Mouse (Mus musculus): ENCODE measurements around the gene Hdac5. TPM values are rescaled to one million over a fixed set of nuclear protein-coding genes. Genes with fewer than 3 reads are reported as not detected.
A peak's percentile ranks its signal among the peaks of the same experiment; 100 is the strongest.

Hdac5 gene
- 86.7 and 96.4 TPM in 2 replicates for polyA plus RNA-seq (2015; fragmentation: Nextera tagmentation; extraction: Ambion mirVana)

- no peaks in the 10 kb centered on the region for H3K27me3 ChIP-seq (ENCODE audit: control insufficient read depth, insufficient read depth, low read length)
- peak; percentile 92 for ATAC-seq (replicated peaks; ENCODE audit: extremely low read depth, insufficient read depth, low FRiP score)
- H3K4me2 ChIP-seq (ENCODE audit: low read depth, low read length), result peak within 1 kb of the TSS; percentile 81
- no peaks in the 10 kb centered on the region for H3K36me3 ChIP-seq (ENCODE audit: control insufficient read depth, insufficient read depth)
- H3K4me3 ChIP-seq (ENCODE audit: low read length), result peak within 1 kb of the TSS; percentile 70
- no peaks in the 10 kb centered on the region for H3K9me3 ChIP-seq (replicated peaks; ENCODE audit: control insufficient read depth, low read length)
- WGBS, result under 1% methylated on average over 49 of the region's 49 CpGs
- peaks cover 37% of the 10 kb centered on the region for H3K4me1 ChIP-seq (ENCODE audit: control insufficient read depth, insufficient read depth, low read length)
- H3K27ac ChIP-seq (ENCODE audit: low read length), result peak within 1 kb of the TSS; percentile 75
- peak within 1 kb of the TSS; percentile 87 for H3K9ac ChIP-seq (ENCODE audit: low read length)
These were observed at the start of gene Hdac5 for GRCm38 (mm10) chr11:102230006-102230741. Hdac5 (minus strand) TSS chr11:102230166.

- Histone ChIP-seq H3K4me3 (ENCODE audit: low read length) (no peak overlapping the region), H3K27me3 (ENCODE audit: control insufficient read depth, insufficient read depth, low read length) (0 out of 2 replicates have a peak, but pooled peaks cover 4% of the 10 kb centered on the region), H3K9me3 (replicated peaks; ENCODE audit: control insufficient read depth, low read length) (no peaks in the 10 kb centered on the region), H3K36me3 (ENCODE audit: control insufficient read depth, insufficient read depth) (no peaks in the 10 kb centered on the region), H3K9ac (ENCODE audit: low read length) (no peak overlapping the region), H3K4me1 (ENCODE audit: control insufficient read depth, insufficient read depth, low read length) (peaks cover 7% of the 10 kb centered on the region), H3K27ac (ENCODE audit: low read length) (no peak overlapping the region), H3K4me2 (ENCODE audit: low read depth, low read length) (no peak overlapping the region)
- no peak for ATAC-seq (replicated peaks; ENCODE audit: extremely low read depth, insufficient read depth, low FRiP score)
- 89% methylated on average over 3 of the region's 3 CpGs for WGBS
These were observed 49.6 kb upstream of the Hdac5 start for GRCm38 (mm10) chr11:102279595-102279994.

GRCm38 (mm10) chr11:102277754-102278153 is 47.8 kb upstream of the Hdac5 start:
- WGBS, result 90% methylated on average over 7 of the region's 12 CpGs
- H3K36me3 ChIP-seq (ENCODE audit: control insufficient read depth, insufficient read depth), result no peaks in the 10 kb centered on the region
- H3K4me2 ChIP-seq (ENCODE audit: low read depth, low read length), result no peak overlapping the region
- no peaks in the 10 kb centered on the region for H3K9me3 ChIP-seq (replicated peaks; ENCODE audit: control insufficient read depth, low read length)
- ATAC-seq (replicated peaks; ENCODE audit: extremely low read depth, insufficient read depth, low FRiP score), result no peak
- no peak overlapping the region for H3K4me3 ChIP-seq (ENCODE audit: low read length)
- H3K9ac ChIP-seq (ENCODE audit: low read length), result no peak overlapping the region
- no peak overlapping the region for H3K27ac ChIP-seq (ENCODE audit: low read length)
- peaks cover 7% of the 10 kb centered on the region for H3K4me1 ChIP-seq (ENCODE audit: control insufficient read depth, insufficient read depth, low read length)
- 0 out of 2 replicates have a peak, but pooled peaks cover 4% of the 10 kb centered on the region for H3K27me3 ChIP-seq (ENCODE audit: control insufficient read depth, insufficient read depth, low read length)

- Histone ChIP-seq H3K4me1 (ENCODE audit: control insufficient read depth, insufficient read depth, low read length) (peaks cover 7% of the 10 kb centered on the region), H3K36me3 (ENCODE audit: control insufficient read depth, insufficient read depth) (no peaks in the 10 kb centered on the region), H3K4me2 (ENCODE audit: low read depth, low read length) (peak overlapping the region; percentile 82), H3K9me3 (replicated peaks; ENCODE audit: control insufficient read depth, low read length) (no peaks in the 10 kb centered on the region), H3K4me3 (ENCODE audit: low read length) (peak overlapping the region; percentile 51), H3K27me3 (ENCODE audit: control insufficient read depth, insufficient read depth, low read length) (0 out of 2 replicates have a peak, but pooled peaks cover 4% of the 10 kb centered on the region), H3K9ac (ENCODE audit: low read length) (peak overlapping the region; percentile 72), H3K27ac (ENCODE audit: low read length) (no peak overlapping the region)
- peak; percentile 73 for ATAC-seq (replicated peaks; ENCODE audit: extremely low read depth, insufficient read depth, low FRiP score)
- WGBS, result 3% methylated on average over 33 of the region's 33 CpGs
These were observed 46.5 kb upstream of the Hdac5 start for GRCm38 (mm10) chr11:102276411-102276915.

GRCm38 (mm10) chr11:102268520-102269244 is 38.7 kb upstream of the Hdac5 start, which contains the start of gene Asb16:
Asb16 (plus strand) TSS chr11:102268743.
- peak within 1 kb of the TSS; percentile 8; the same call in 1 of the 2 replicates for H3K9ac ChIP-seq (ENCODE audit: low read length)
- peaks cover 14% of the 10 kb centered on the region; the same call in 1 of the 2 replicates for H3K4me1 ChIP-seq (ENCODE audit: control insufficient read depth, insufficient read depth, low read length)
- H3K4me2 ChIP-seq (ENCODE audit: low read depth, low read length), result no peak within 1 kb of the TSS
- no peak within 1 kb of the TSS for H3K4me3 ChIP-seq (ENCODE audit: low read length)
- no peaks in the 10 kb centered on the region for H3K27me3 ChIP-seq (ENCODE audit: control insufficient read depth, insufficient read depth, low read length)
- 78% methylated on average over 12 of the region's 12 CpGs for WGBS
- no peaks in the 10 kb centered on the region for H3K9me3 ChIP-seq (replicated peaks; ENCODE audit: control insufficient read depth, low read length)
- H3K27ac ChIP-seq (ENCODE audit: low read length), result 0 out of 2 replicates have a peak within 1 kb of the TSS, but pooled peaks have one; percentile 9
- ATAC-seq (replicated peaks; ENCODE audit: extremely low read depth, insufficient read depth, low FRiP score), result no peak; the same call in 1 of the 2 replicates
- no peaks in the 10 kb centered on the region for H3K36me3 ChIP-seq (ENCODE audit: control insufficient read depth, insufficient read depth)

GRCm38 (mm10) chr11:102267480-102267879 is 37.5 kb upstream of the Hdac5 start:
- Histone ChIP-seq H3K4me3 (ENCODE audit: low read length) (no peak overlapping the region), H3K27ac (ENCODE audit: low read length) (no peak overlapping the region), H3K36me3 (ENCODE audit: control insufficient read depth, insufficient read depth) (no peaks in the 10 kb centered on the region), H3K4me2 (ENCODE audit: low read depth, low read length) (peak overlapping the region; percentile 28; the same call in 1 of the 2 replicates), H3K4me1 (ENCODE audit: control insufficient read depth, insufficient read depth, low read length) (peaks cover 14% of the 10 kb centered on the region; the same call in 1 of the 2 replicates), H3K27me3 (ENCODE audit: control insufficient read depth, insufficient read depth, low read length) (no peaks in the 10 kb centered on the region), H3K9ac (ENCODE audit: low read length) (peak overlapping the region; percentile 46), H3K9me3 (replicated peaks; ENCODE audit: control insufficient read depth, low read length) (no peaks in the 10 kb centered on the region)
- WGBS, result 4% methylated on average over 11 of the region's 11 CpGs
- peak; percentile 59 for ATAC-seq (replicated peaks; ENCODE audit: extremely low read depth, insufficient read depth, low FRiP score)

- 84% methylated on average over 8 of the region's 8 CpGs for WGBS
- ATAC-seq (replicated peaks; ENCODE audit: extremely low read depth, insufficient read depth, low FRiP score), result no peak
- Histone ChIP-seq H3K9ac (ENCODE audit: low read length) (peak overlapping the region; percentile 46), H3K4me2 (ENCODE audit: low read depth, low read length) (peak overlapping the region; percentile 28; the same call in 1 of the 2 replicates), H3K4me3 (ENCODE audit: low read length) (no peak overlapping the region), H3K27ac (ENCODE audit: low read length) (no peak overlapping the region), H3K36me3 (ENCODE audit: control insufficient read depth, insufficient read depth) (no peaks in the 10 kb centered on the region), H3K27me3 (ENCODE audit: control insufficient read depth, insufficient read depth, low read length) (no peaks in the 10 kb centered on the region), H3K9me3 (replicated peaks; ENCODE audit: control insufficient read depth, low read length) (no peaks in the 10 kb centered on the region), H3K4me1 (ENCODE audit: control insufficient read depth, insufficient read depth, low read length) (peaks cover 14% of the 10 kb centered on the region; the same call in 1 of the 2 replicates)
These were observed 36.8 kb upstream of the Hdac5 start for GRCm38 (mm10) chr11:102266631-102267355.

GRCm38 (mm10) chr11:102265816-102266215 is 35.9 kb upstream of the Hdac5 start:
- Histone ChIP-seq H3K36me3 (ENCODE audit: control insufficient read depth, insufficient read depth) (no peaks in the 10 kb centered on the region; the same call in 1 of the 2 replicates), H3K4me1 (ENCODE audit: control insufficient read depth, insufficient read depth, low read length) (peaks cover 14% of the 10 kb centered on the region; the same call in 1 of the 2 replicates), H3K4me3 (ENCODE audit: low read length) (no peak overlapping the region), H3K27me3 (ENCODE audit: control insufficient read depth, insufficient read depth, low read length) (no peaks in the 10 kb centered on the region), H3K4me2 (ENCODE audit: low read depth, low read length) (no peak overlapping the region), H3K9ac (ENCODE audit: low read length) (peak overlapping the region; percentile 1; the same call in 1 of the 2 replicates), H3K9me3 (replicated peaks; ENCODE audit: control insufficient read depth, low read length) (no peaks in the 10 kb centered on the region), H3K27ac (ENCODE audit: low read length) (no peak overlapping the region)
- ATAC-seq (replicated peaks; ENCODE audit: extremely low read depth, insufficient read depth, low FRiP score), result no peak
- WGBS, result 65% methylated on average over 14 of the region's 14 CpGs
